Mouse (Mus musculus) regulatory T cell (primary cell): ENCODE data around the gene Zfp850.
"Not testable (repeated sequence)": the region's sequence is repeated elsewhere in the genome, so short reads cannot be mapped to it uniquely, and the experiment has no call there.

Experiments
- in situ Hi-C: fragments of 300-600 bp; cut with MboI, MseI; formaldehyde crosslinking; loops from one replicate; pipeline ENCODE4 v1.15.1; 2025; ENCODE audit warnings: high pct_unique_total_duplicates

Zfp850 gene

GRCm38 (mm10) chr7:28013549-28014444 is at the start of gene Zfp850:
Zfp850 (minus strand) TSS chr7:28014115.
- in situ Hi-C loops: no loop called here

GRCm38 (mm10) chr7:28059972-28060371 is 46.1 kb upstream of the Zfp850 start:
- in situ Hi-C loops: no loop called here

- in situ Hi-C loops: loop anchor here (5.0 kb wide), 1 partner anchor 94 kb away; no protein-coding TSS in a partner anchor
Measured at GRCm38 (mm10) chr7:28053046-28053930, 39.4 kb upstream of the Zfp850 start.

GRCm38 (mm10) chr7:28050584-28050983 is 36.7 kb upstream of the Zfp850 start:
- in situ Hi-C loops: loop anchor here (5.0 kb wide), 1 partner anchor 97 kb away; no protein-coding TSS in a partner anchor

- in situ Hi-C loops: loop anchor here (5.0 kb wide), 1 partner anchor 98 kb away; no protein-coding TSS in a partner anchor
Measured at GRCm38 (mm10) chr7:28049476-28050409, 35.8 kb upstream of the Zfp850 start, which contains the start of gene Psmc4. Psmc4 (minus strand) TSS chr7:28050101.

- in situ Hi-C loops: no loop called here
Measured at GRCm38 (mm10) chr7:28044524-28044923, 30.6 kb upstream of the Zfp850 start.

GRCm38 (mm10) chr7:28014445-28014810 is 513 bp upstream of the Zfp850 start:
- in situ Hi-C loops: no loop called here

- in situ Hi-C loops: no loop called here
Measured at GRCm38 (mm10) chr7:28010271-28010670, 3.6 kb downstream of the Zfp850 start.

GRCm38 (mm10) chr7:27982197-27982596 is 31.7 kb downstream of the Zfp850 start:
- in situ Hi-C loops: no loop called here

GRCm38 (mm10) chr7:27978683-27979528 is 35.0 kb downstream of the Zfp850 start, which contains the start of gene Zfp780b:
Zfp780b (minus strand) TSS chr7:27979171.
- in situ Hi-C loops: no loop called here

GRCm38 (mm10) chr7:27949451-27949850 is 64.5 kb downstream of the Zfp850 start:
- in situ Hi-C loops: not testable (repeated sequence)

- in situ Hi-C loops: not testable (repeated sequence)
Measured at GRCm38 (mm10) chr7:27941869-27942268, 72.0 kb downstream of the Zfp850 start.
